Mouse (Mus musculus): ENCODE measurements around the gene Vmn1r226. TPM values are rescaled to one million over a fixed set of nuclear protein-coding genes. Genes with fewer than 3 reads are reported as not detected.

The Vmn1r226 gene
- polyA plus RNA-seq (2015; fragmentation: Nextera tagmentation; extraction: Ambion mirVana), result not detected in 2 replicates

- H3K4me3 ChIP-seq (replicated peaks), result no peak within 1 kb of the TSS
- 0 out of 2 replicates have a peak, but pooled peaks cover 3% of the 10 kb centered on the region for H3K9me3 ChIP-seq (replicated peaks)
- DNase-seq, result no peak
- H3K27me3 ChIP-seq, result no peaks in the 10 kb centered on the region
- no peak within 1 kb of the TSS for H3K4me2 ChIP-seq
- no peaks in the 10 kb centered on the region for H3K36me3 ChIP-seq
- no peaks in the 10 kb centered on the region for H3K4me1 ChIP-seq (replicated peaks)
- no peak within 1 kb of the TSS for H3K9ac ChIP-seq
- no peak within 1 kb of the TSS for H3K27ac ChIP-seq
- ATAC-seq (ENCODE audit: low read depth), result no peak
Observed at GRCm38 (mm10) chr17:20682543-20682942, at the start of gene Vmn1r226. TSS of gene Vmn1r226 (plus strand) at chr17:20682843.

DNA sequence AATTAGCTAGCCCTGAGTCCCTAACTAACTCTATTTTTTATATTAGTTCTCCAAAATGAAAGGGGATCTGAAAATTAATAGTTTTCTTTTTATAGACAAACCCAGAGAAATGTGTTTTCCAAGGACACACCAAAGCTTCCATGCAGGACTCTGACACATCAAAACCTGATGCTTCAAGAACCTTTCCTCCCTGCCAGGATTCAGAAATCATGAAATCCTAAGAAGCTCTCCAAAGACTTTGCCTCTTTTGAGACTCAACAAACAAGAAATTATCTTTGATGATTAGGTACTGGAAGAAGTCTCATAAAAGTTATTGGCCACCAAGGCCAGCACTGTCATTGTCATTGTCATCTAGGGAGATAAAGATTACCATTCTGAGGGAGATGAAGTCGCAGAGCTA lies 46.9 kb downstream of the Vmn1r226 start, which contains the start of gene Vmn1r227:
TSS of gene Vmn1r227 (plus strand) at position 301 of the 400 bp plus-strand sequence.
- Histone ChIP-seq H3K27ac (no peak within 1 kb of the TSS), H3K4me2 (no peak within 1 kb of the TSS), H3K36me3 (no peaks in the 10 kb centered on the region), H3K9ac (no peak within 1 kb of the TSS), H3K4me1 (replicated peaks) (no peaks in the 10 kb centered on the region), H3K27me3 (no peaks in the 10 kb centered on the region), H3K4me3 (replicated peaks) (no peak within 1 kb of the TSS), H3K9me3 (replicated peaks) (no peaks in the 10 kb centered on the region)
- DNase-seq, result no peak
- WGBS (ENCODE audit: insufficient replicate concordance), result 17% methylated on average over 1 of the region's 1 CpGs
- no peak for ATAC-seq (ENCODE audit: low read depth)

Other genes with a start within 250 kb of the Vmn1r226 start
- gene Vmn2r108, start 201.5 kb upstream of the Vmn1r226 start, polyA plus RNA-seq (2015; fragmentation: Nextera tagmentation; extraction: Ambion mirVana), result not detected in 2 replicates
- not detected in 2 replicates for gene Vmn1r225, start 184.7 kb upstream of the Vmn1r226 start, polyA plus RNA-seq (2015; fragmentation: Nextera tagmentation; extraction: Ambion mirVana)
- not detected in 2 replicates for gene Vmn2r109, start 118.1 kb upstream of the Vmn1r226 start, polyA plus RNA-seq (2015; fragmentation: Nextera tagmentation; extraction: Ambion mirVana)
- gene Vmn2r110, start 86.4 kb upstream of the Vmn1r226 start, polyA plus RNA-seq (2015; fragmentation: Nextera tagmentation; extraction: Ambion mirVana), result 0.01 TPM in 1 of 2 replicates, not detected in the other
- not detected in 2 replicates for gene Fpr-rs3, start 58.0 kb upstream of the Vmn1r226 start, polyA plus RNA-seq (2015; fragmentation: Nextera tagmentation; extraction: Ambion mirVana)
- gene Vmn1r227, start 47.0 kb downstream of the Vmn1r226 start, polyA plus RNA-seq (2015; fragmentation: Nextera tagmentation; extraction: Ambion mirVana), result not detected in 2 replicates
- gene Vmn1r228, start 103.3 kb downstream of the Vmn1r226 start, polyA plus RNA-seq (2015; fragmentation: Nextera tagmentation; extraction: Ambion mirVana), result not detected in 2 replicates
- gene Vmn1r229, start 128.7 kb downstream of the Vmn1r226 start, polyA plus RNA-seq (2015; fragmentation: Nextera tagmentation; extraction: Ambion mirVana), result not detected in 2 replicates
- gene Vmn1r230, start 157.6 kb downstream of the Vmn1r226 start, polyA plus RNA-seq (2015; fragmentation: Nextera tagmentation; extraction: Ambion mirVana), result not detected in 2 replicates
- gene Vmn1r231, start 222.2 kb downstream of the Vmn1r226 start, polyA plus RNA-seq (2015; fragmentation: Nextera tagmentation; extraction: Ambion mirVana), result not detected in 2 replicates
- gene Vmn1r232, start 236.9 kb downstream of the Vmn1r226 start, polyA plus RNA-seq (2015; fragmentation: Nextera tagmentation; extraction: Ambion mirVana), result not detected in 2 replicates

All from liver, embryonic 13.5 days (tissue).